Mouse (Mus musculus): ENCODE measurements at regions not wholly inside any gene's neighbourhood (a gene's known extent, or its start where the extent isn't known, plus 50 kb on each side); places are given as distances from the start of the nearest gene placed in this dataset.

DNA sequence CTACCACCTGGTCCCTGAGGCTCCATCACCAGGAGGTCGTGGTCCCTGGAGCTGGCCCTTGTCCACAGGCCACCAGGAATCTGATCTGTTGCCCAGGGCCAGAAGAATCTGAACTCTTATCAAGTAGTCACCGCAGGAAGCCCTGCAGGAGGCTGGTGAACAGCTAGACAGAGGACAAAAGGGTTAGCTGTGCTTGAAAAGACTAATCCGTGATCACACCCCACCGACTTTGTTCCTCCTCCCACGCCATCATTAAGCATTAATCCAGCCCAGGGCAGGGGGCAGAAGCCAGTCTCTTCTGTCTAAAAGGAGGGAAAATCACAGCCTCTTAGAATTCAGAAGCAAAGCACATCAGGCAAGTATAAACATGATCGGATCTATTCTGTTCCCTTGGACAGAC lies 227.7 kb upstream of the Mgmt start:
- DNase-seq = no peak

DNA sequence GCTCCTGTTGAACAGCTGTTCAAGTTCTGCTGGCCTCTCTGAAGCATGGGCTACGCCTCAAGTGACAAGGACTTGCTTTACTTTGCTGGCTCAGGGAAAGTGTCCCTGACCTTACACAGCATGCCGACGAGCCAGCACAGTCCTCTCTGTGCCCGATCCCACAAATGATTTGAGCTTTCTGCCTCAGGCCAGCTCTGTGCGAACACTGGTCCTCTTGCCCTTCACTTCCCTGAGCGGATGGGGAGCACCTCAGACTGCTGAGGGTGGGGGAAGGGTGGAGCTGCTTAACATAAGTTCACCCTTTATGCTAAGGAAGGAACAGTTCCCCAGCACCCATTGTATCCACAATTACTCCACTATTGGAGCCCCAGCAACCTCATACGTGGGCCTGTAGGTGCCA lies 223.7 kb upstream of the Mgmt start:
- no peak for DNase-seq

DNA sequence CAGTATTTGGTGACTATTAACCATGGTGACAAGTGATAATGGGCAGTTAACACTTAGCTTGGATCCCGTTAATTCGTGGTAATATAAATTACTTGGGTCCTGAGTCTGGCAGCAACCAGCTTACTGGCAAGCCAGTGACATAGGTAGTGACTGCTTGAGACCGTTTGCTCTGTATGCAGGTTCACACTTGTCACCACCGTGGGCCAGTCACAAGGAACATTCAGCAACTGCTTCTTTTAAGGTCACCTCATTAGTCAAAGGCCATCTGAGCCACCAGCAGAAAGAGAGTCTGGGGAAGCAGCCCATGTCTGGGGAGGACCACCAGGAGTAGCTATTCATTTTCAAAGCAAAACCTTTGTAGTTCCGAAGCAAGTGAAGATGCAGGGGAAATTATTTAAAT lies 220.3 kb upstream of the Mgmt start:
- no peak for DNase-seq

DNA sequence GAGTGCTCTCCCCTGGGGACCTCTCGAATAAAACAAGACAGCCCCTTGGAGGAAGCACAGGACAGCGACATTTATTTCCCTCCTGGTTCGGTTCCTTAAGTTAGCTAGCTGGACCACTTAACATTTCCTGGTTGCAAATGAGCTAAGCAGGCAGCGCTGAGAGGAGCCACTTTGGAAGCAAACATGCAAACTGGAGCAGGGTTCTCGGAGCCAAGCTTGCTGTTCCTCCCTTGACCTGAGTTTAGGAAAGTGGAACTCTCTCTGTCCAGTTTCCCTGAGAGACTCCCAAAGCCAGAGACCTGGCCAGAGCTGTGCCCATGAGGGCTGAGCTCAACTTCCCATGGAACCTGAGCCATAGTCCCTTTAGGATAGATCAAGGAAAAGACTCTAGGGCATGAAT lies 219.4 kb upstream of the Mgmt start:
- no peak for DNase-seq

DNA sequence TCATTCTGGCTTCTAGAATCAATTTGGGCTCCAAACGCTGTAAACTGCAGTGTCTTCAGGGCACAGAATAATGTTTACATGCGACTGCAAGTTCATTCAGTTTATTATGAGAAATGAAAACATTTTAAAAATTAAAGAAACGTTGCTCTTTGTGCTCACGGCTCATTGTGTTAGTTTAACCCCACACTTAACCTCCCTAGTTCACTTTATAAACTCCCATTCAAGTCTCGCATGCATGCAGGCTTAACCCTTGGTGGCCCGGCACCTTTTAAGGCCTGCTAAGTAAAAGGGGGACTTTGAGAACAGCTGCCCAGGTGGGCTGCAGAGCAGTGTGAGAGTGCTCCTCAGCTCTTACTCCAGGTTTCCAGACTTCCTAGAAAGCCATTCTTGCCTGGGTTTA lies 218.3 kb upstream of the Mgmt start:
- no peak for DNase-seq

DNA sequence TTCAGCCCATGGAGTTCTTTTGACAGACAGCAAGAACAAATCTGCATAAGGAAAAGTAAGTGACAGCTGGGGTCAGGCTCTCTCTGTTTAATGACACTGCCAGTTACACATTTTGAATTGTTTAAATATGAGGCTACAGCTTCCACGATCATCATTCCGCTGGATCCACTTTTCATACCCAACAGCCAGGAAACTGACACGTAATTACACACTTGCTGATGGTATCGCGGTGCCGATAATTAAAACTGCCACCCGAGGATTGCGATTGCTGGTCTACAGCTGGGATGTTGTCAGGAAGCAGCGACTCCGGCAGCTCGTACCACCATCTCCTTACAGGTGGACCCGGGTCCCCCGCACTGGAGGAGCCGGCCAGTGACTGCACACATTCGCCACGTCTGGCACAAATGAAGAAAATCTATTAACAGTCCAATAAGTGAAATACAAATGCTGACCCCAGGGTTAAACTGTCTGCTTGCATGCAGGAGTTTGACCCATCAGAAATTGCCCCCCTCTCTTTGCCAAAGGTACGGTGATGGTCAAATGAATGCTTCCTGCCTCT lies 217.3 kb upstream of the Mgmt start:
- DNase-seq = no peak

DNA sequence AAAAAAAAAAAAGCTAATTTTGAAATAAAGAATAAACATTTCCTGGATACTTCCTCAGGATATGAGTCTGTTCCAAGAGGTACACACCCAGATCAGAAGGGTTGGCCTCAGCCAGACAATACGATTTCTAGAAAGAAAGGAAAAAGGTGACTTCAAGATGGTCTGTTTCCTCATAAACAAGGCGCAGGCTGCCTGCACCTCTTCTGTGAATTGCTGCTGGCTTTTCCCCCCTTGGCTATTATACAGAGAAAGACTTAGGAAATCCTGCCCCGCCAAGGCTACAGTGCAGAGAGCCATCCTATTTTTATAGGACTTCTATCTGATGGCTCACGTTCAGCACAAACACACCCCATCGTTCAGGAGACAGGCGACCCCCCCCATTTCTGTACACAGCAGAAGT lies 204.8 kb upstream of the Mgmt start:
- DNase-seq = peak; percentile 9

DNA sequence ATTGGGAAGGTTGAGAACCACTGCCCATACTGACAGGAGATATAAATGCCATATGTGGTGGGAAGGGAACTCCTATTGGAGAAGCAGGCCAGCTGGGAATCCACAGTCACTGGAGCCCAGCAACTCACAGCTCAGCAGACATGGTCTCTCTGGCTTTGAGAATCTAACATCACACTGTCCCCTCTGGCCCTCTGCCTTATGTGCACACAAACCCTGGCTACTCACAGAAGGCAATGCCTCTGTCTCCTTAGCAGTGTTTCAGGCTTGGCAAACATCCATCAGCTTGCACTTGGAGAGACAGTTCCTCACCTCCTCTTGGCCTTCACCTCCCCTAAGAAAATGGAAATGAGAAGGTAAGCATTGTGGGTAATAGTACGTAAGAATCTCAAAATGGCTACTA lies 188.2 kb upstream of the Mgmt start:
- no peak for DNase-seq

DNA sequence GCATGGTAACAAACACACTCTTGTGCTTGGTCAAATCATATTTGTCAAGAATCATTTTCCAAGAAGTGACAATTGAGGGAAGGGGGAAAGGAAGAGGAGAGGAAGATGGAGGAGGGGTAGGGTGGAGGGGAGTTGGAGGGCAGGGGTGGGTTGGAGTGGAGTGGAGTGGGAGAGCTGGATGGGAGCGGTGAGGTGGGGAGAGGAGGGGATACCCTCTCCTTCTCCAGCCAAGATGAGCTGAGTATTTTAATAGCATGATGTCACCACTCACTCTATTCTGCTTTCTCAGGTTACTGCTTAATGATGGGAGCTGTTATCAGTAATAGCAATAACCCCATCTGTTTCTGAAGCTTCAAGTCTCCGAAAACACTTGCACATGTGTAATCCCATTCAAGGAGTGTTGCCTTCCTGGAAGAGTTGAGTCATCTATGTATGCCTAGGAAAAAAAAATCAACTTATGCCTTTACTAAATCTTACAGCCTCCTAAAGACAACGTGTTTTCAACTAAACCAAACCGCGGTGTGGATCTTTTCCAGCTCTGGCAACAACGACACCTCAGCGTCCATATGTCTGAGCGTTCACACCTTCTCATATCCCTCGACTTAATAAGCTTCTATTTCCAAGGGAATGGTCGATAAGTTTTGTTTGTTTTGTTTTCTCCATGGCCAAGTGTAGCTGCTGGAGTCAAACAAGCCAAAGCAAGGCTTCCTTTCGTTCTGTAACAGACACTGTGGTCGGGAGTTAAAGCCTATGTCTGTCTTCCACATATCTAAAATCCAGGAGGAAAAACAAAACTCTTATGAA lies 187.0 kb upstream of the Mgmt start:
- no peak for DNase-seq

DNA sequence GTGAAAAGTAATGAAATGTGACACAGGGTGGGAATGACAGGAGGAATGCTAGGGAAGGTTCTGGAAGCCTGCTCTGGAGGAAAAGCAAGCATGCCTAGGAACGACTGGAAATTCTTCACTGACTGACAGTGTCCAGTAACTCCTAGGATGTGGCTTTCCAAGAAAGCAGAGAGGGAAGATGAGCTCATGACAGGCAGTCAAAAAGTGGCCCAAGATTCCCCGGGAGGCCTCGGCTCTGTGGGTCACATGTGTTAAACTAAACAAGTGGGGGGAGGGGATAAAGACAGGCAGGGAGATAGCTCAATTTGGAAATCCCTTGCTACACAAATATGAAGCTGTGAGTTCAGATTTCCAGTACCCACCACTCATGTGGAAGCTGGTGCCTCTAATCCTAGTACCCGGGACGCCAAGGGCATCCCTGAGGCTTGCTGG lies 186.4 kb upstream of the Mgmt start:
- DNase-seq = no peak

DNA sequence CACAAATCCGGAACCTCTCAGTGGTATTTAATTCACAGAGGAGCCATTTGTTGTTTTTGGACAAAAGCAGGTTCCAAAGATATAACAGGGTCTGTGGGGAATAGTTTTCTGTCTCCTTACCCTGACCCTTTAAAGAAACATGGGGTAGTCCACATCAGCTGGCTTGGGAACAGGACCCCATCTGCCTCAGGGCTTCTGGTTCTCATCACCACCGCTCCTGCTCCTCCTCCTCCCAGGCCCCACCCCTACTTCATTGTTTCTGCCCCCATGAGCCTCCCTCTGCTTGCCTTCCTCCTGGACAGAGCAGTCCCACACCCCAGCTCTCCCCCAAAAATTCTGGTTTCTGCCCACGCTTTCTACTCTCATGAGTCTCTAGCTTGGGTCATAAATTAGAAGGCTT lies 183.8 kb upstream of the Mgmt start:
- no peak for DNase-seq

DNA sequence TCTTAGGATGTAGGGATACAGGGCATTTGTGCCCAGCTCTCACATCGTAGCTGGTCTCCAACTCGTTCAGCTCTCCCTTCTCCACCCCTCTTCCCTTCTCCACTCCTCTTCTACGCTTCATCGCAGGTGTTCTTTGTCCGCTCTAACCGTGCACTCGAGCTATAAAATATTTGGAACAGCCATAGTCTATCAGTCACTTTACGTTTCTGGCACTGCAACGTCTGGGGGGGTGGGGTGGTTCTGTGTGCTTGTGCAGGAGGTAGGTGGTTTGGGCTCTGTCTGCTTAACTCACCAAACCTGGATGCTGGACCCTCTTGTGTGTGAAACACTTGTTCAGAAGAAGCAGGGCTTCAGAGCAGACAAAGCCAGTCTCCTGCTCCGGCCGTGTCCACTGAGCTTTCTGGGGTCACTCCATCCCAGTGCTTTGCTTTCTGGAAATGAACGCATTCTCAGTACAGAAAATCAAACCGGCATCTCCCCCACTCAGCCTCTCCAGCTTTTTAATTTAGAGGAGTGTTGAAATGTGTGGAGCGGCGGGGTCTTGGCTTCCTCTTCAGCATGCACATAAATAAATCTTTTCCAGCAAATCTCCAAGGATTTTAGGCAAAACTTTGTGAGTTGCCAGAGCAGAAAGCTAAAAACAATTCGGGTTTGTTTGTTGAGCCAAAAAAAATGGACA lies 181.3 kb upstream of the Mgmt start:
- peak; percentile 5 for DNase-seq

DNA sequence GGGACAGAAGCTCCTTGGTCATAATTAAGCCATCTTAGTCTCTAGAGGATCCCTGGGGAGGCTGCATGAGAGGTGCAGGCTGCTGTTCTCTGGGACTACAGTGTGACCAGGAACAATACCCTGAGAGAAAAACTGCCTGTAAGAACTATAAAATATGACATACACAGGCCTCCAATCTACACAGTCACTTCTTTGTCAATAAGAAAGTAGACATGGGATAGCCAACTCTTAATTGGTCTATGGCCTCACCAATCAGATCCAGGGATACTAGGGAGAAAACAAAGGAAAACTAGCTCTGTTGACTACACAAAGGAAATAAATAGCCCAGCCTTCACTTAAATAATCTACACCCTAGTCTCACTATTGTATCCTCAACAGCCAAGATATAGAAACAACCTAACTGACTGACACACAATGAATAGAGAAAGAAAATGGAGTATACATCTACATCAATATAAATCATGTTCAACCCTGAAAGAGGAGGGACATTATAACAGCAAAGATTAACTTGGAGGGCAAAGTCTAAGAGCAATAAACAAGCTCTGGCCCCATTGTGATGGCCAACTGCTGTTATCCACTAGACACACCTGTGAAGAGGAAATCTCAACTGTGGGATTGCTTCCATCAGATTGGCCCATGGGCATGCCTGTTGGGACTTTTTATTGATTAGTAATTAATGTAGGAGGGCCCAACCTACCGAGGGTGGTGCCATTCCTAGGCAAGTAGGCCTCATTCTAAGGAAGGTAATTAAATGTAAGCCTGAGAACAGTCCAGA lies 166.6 kb upstream of the Mgmt start:
- no peak for DNase-seq

DNA sequence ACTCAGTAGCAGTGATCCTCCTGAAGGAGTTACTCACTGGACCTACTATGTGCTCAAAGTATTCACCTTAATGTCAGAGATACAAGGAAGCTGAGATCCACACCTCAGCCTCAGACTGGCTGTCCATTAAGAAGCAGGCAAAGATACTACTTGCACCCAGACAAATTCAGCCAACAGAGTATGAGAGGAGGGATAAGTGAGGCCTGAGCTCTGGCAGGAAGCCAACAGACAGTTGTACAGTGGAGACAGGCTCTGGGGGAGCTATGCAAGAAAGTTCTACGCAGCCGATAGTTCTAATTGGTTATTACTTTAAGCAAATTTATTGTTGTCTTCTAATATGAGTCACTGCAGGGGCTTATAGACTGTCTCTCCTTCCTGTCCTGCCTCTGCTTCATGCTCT lies 152.2 kb upstream of the Mgmt start:
- DNase-seq = no peak

DNA sequence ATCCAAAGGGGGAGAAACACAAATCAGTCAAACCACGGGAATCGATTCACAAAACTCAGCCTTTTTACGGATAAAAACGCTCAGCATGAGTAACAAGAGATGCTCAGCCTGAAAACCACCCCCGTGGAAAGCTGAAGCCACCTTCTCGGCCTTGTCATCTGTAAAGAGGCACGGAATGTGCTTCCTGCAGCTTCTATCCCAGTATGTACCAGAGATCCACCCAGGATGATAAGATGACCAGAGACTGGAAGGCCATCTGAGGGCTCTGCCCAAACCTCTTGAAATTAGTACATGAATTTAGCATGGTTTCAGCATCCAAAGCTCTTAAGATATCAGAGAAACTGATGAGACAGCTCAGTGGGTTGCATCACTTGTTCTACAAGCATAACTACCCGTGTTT lies 149.0 kb upstream of the Mgmt start:
- no peak for DNase-seq

DNA sequence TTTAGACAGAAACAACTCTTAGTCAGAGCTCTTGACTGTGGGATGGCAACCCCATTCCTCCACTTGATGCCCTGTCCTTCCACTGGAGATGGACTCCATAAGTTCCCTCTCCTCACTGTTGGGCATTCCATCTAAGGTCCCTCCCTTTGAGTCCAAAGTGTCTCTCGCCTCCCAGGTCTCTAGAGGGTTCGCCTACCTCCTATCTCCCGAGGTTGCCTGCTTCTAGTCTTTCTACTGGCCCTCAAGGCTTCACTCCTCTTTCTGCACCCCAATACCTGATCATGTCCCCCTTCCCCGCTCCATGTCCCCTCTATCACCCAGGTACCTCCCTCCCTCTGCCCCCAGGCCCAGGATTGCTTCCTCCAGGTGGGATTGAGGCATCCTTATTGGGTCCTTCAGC lies 142.9 kb upstream of the Mgmt start:
- no peak for DNase-seq

DNA sequence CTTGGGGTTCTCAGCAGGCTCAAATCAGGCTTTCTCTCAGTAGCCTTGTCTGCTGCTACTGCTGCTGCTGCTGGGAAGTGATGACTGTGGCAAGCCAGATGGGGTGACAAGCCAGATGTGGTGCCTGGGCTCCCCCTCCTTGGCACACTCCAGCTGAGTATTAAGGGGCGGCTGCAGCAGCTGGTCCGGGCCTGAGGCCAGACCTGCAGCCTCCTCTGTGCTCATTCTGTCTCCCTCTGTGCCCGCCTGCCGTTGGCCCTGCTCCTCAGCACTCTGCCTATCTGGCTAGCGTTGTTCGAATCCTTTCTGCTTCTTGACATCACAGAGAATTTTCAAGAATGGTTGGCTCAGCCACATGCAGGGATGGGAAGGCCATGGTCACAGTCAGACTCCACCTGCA lies 139.6 kb upstream of the Mgmt start:
- DNase-seq = no peak

DNA sequence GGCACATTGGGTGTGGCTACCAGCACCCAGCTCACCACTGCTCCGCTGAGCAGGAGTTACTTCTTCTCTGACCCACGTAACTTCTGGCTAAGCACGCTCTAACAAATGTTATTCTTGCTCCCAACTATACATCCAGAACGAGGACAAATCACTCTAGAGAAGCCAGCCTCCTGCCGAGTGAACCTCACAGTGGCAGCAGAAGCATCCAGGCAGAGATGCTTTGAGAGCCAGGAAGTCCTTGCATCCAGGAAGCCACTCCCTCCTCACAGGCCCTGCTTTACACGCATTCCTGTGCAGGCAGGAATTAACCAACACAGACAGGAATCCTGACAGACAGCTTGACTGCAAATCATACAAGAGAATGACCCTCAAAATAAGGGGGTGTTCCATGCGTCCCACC lies 129.4 kb upstream of the Mgmt start:
- DNase-seq = no peak

DNA sequence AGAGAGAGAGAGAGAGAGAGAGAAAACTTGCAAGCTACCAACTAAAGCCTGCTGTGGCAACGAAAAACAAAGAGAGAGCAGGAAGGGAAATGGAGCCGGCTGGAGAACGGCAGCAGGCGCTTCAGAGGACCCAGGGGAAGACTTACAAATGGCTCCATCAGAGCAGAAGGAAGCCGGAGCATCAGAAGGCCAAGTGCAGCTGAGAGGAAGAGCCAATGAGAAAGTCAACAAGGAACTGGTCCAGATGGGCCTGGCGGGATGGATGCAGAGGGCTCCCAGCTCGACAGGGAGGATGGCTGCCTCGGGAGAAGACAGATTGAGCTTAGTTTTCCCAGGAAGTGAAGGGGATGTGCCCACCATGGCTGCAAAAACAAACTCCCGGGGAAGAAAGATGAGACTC lies 127.2 kb upstream of the Mgmt start:
- no peak for DNase-seq

DNA sequence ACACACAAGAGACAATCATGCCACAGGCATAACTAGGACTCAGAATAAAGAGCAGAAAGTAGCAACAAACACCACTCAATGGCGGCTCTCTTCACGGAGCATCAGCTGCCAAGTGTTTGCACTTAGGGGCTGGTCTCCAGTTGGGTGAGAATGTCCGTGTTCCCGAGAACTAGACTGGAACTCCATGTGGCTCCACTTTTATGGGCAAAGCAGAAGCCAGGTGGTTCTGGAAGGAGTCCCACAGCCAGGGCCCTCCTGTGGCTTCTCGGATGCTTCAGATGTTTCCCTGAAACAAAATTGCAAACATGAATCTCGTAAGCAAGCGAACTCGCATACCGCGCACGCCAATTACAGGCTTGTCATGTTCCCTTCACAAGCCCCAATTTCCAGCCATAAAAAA lies 113.7 kb upstream of the Mgmt start:
- no peak for DNase-seq

DNA sequence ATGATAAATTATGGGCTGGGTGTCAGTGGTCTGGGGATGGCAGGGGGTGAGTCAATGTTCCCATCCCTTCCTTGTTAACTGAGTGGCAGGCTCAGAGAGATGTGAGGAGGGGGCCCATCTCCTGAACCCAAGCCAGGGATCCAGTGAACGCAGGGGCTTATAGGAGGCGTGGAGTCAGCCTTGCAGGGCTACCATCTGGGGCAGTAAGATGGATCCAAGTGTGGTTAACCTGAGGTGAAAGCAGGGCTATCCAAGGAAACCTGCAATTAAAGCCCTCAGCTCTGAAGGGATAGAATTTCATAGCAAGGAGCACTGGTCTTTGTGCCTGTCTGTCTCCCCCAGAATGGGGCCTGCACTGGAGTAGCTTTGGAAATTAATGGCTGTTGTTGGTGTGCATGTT lies 103.3 kb upstream of the Mgmt start:
- DNase-seq = no peak

DNA sequence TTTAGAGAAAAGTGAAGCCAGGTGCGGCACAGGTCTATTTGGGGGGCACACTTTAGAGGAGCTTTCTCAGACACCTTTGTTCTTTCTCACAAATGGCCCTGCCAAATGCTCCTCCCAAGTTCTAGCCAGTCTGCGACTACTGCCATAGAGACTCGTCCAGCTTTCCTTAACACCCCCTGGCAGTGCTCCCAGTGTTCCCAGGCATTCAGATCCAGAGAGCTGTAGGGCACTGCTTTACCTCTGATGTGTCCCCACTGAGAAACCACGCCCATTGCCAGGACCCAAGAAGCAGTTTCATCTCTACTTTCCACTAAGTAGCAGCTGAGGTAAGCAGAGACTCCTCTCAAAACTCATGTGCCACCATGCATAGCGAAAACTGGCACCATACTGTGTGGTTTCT lies 102.3 kb upstream of the Mgmt start:
- DNase-seq = no peak

DNA sequence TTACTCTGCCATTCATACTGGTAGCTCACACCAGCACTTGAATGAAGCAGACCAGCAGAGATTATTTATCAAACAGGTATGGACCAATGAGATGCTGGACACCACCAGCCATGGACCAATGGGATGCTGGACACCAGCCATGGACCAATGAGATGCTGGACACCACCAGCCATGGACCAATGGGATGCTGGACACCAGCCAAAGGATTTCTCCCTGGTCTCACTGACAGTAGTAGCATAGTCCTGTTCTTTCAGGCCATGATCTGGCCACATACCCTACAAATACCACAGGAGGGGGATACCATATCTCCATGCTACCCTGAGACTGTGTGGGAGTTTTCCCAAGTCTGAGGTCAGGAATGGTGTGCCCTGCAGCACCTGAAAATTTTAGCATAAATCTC lies 98.0 kb upstream of the Mgmt start:
- DNase-seq = no peak
